Mouse (Mus musculus): ENCODE measurements at regions not wholly inside any gene's neighbourhood (a gene's known extent, or its start where the extent isn't known, plus 50 kb on each side); places are given as distances from the start of the nearest gene placed in this dataset.

- TF ChIP-seq CTCF (IDR thresholded peaks at IDR 0.05; ENCODE audit: borderline replicate concordance, insufficient read depth, low read length) (no peak), POLR2A (IDR thresholded peaks at IDR 0.05; ENCODE audit: low read depth, low read length) (no peak)
Measured at GRCm38 (mm10) chr10:109500861-109501260, 490.1 kb upstream of the Syt1 start.

Measured in embryonic fibroblast, embryonic 13.5 days (primary cell).